Mouse (Mus musculus): ENCODE measurements around the gene Arhgdib.

DNA sequence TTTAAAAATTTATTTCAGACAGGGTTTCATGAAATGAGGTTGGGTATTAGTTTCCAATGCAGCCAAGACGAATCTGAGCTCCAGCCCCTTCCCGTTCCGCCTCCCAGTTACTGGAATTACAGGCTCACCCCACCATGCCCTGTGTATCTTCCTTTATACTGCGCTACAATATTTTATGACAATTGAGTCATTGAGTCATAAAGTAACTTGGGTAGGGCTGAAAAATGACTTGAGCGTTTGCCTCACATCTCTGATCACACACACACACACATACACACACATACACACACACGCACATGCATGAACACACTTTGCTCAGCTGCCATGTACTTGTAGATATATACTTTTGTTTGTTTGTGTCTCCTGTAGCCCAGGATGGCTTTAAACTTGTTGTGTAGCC lies 27.5 kb downstream of the Arhgdib start:
- TF ChIP-seq CTCF (IDR thresholded peaks at IDR 0.05; ENCODE audit: borderline replicate concordance, insufficient read depth, low read depth, low read length) (no peak), POLR2A (IDR thresholded peaks at IDR 0.05; ENCODE audit: borderline replicate concordance, insufficient read depth, low read length) (no peak)
